Mouse (Mus musculus): Measurements from ENCODE around the gene Dync1li1. TPM values are rescaled to one million over a fixed set of nuclear protein-coding genes. Genes with fewer than 3 reads are reported as not detected.

The Dync1li1 gene
- total and polyA plus RNA-seq, 2 experiments from 2014 or later = 87.7 to 145 TPM

DNA sequence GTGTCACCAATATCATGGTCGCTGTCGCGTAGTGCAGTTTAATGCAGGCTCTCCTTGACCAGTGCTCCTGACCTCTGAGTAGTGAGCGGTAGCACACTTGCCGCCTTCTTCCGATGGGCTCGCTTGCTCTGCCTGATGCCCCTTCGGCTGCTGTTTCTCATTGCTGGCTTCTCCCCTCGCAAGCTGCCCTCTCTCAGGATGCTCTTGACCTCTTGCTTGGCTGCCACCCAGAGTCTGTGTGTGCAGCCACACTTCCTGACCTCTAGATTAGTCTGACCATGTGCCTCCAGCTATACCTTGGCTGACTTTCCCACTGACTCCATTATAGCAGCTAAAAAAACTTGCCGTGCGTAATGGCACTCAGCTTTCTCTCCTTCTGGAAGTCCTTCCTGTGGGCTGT lies 47.9 kb downstream of the Dync1li1 start:
- ATAC-seq = no peak
- Histone ChIP-seq H3K4me2 (ENCODE audit: low read depth, low read length) (no peak overlapping the region), H3K9me3 (ENCODE audit: low read length) (no peaks in the 10 kb centered on the region), H3K27ac (no peak overlapping the region), H3K27me3 (ENCODE audit: insufficient read depth, low read length) (no peaks in the 10 kb centered on the region), H3K4me1 (ENCODE audit: insufficient read depth, low read length) (peaks cover 8% of the 10 kb centered on the region), H3K4me3 (ENCODE audit: low read length) (no peak overlapping the region), H3K9ac (replicated peaks; ENCODE audit: low read length) (no peak overlapping the region), H3K36me3 (ENCODE audit: insufficient read depth, low read length) (no peaks in the 10 kb centered on the region)
- no peak for DNase-seq (ENCODE audit: low spot score)
- TF ChIP-seq CTCF (IDR thresholded peaks at IDR 0.05; ENCODE audit: low read depth) = no peak
- WGBS = 70% methylated on average over 11 of the region's 11 CpGs

DNA sequence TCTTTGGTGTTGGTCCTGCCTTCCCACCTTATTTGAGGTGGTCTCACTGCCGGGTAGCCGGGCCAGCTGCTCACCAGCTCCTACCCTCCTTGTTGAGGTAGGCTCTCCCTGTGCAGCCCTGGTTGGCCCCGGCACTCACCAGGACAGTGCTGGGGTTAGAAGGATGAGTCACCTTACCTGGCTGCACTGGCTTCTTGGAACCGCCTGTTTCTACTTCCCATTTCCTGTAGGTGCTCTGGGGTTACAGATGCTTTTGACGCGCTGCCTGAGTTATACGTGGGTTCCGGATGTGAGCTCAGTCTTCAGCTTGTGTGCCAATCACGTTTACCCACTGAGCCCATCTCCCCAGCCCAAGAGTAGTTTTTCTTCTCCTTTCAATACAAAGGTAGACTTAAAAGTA lies 51.7 kb downstream of the Dync1li1 start:
- 92% methylated on average over 9 of the region's 9 CpGs for WGBS
- Histone ChIP-seq H3K4me3 (ENCODE audit: low read length) (no peak overlapping the region), H3K4me2 (ENCODE audit: low read depth, low read length) (no peak overlapping the region), H3K27me3 (ENCODE audit: insufficient read depth, low read length) (no peaks in the 10 kb centered on the region), H3K9ac (replicated peaks; ENCODE audit: low read length) (no peak overlapping the region), H3K36me3 (ENCODE audit: insufficient read depth, low read length) (peaks cover 7% of the 10 kb centered on the region; the same call in 1 of the 2 replicates), H3K4me1 (ENCODE audit: insufficient read depth, low read length) (no peaks in the 10 kb centered on the region), H3K9me3 (ENCODE audit: low read length) (no peaks in the 10 kb centered on the region), H3K27ac (no peak overlapping the region)
- DNase-seq (ENCODE audit: low spot score) = no peak
- no peak for ATAC-seq
- TF ChIP-seq CTCF (IDR thresholded peaks at IDR 0.05; ENCODE audit: low read depth) = no peak

- 87% methylated on average over 2 of the region's 2 CpGs for WGBS
These were observed 54.1 kb downstream of the Dync1li1 start for GRCm38 (mm10) chr9:114742731-114743130.

DNA sequence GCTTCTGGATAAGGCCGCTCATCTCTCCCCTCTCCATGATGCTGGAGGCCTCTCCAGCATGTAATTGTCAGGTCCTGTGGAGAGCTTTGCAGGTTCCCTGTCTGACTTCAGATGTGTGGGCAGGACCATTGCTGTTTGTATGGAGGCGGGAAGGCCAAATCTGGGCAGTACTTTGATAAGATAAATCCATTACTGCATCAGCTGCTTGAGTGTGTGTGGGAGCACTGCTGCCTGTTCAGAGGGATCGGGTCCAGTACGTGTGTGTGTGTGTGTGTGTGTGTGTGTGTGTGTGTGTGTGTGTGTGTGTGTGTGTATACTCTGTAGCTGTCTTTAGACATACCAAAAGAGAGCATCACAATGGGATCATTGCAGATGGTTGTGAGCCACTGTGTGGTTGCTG lies 56.6 kb downstream of the Dync1li1 start:
- H3K4me3 ChIP-seq (ENCODE audit: low read length) = no peak overlapping the region
- no peak for TF ChIP-seq CTCF (IDR thresholded peaks at IDR 0.05; ENCODE audit: low read depth)
- H3K27ac ChIP-seq = no peak overlapping the region
- 89% methylated on average over 4 of the region's 4 CpGs for WGBS
- ATAC-seq = no peak
- H3K4me1 ChIP-seq (ENCODE audit: insufficient read depth, low read length) = no peaks in the 10 kb centered on the region
- H3K36me3 ChIP-seq (ENCODE audit: insufficient read depth, low read length) = peaks cover 13% of the 10 kb centered on the region; the same call in 1 of the 2 replicates
- H3K27me3 ChIP-seq (ENCODE audit: insufficient read depth, low read length) = no peaks in the 10 kb centered on the region
- H3K9me3 ChIP-seq (ENCODE audit: low read length) = no peaks in the 10 kb centered on the region
- DNase-seq (ENCODE audit: low spot score) = no peak
- no peak overlapping the region for H3K9ac ChIP-seq (replicated peaks; ENCODE audit: low read length)
- no peak overlapping the region for H3K4me2 ChIP-seq (ENCODE audit: low read depth, low read length)

More at GRCm38 (mm10) chr9:114742731-114743130, 54.1 kb downstream of the Dync1li1 start:
- no peak overlapping the region for H3K4me2 ChIP-seq (ENCODE audit: low read depth, low read length)
- TF ChIP-seq CTCF (IDR thresholded peaks at IDR 0.05; ENCODE audit: low read depth) = no peak
- no peaks in the 10 kb centered on the region for H3K9me3 ChIP-seq (ENCODE audit: low read length)
- no peak for ATAC-seq
- H3K27ac ChIP-seq = no peak overlapping the region
- no peak for DNase-seq (ENCODE audit: low spot score)
- peaks cover 9% of the 10 kb centered on the region; the same call in 1 of the 2 replicates for H3K36me3 ChIP-seq (ENCODE audit: insufficient read depth, low read length)
- no peaks in the 10 kb centered on the region for H3K4me1 ChIP-seq (ENCODE audit: insufficient read depth, low read length)
- H3K4me3 ChIP-seq (ENCODE audit: low read length) = no peak overlapping the region
- H3K27me3 ChIP-seq (ENCODE audit: insufficient read depth, low read length) = no peaks in the 10 kb centered on the region
- H3K9ac ChIP-seq (replicated peaks; ENCODE audit: low read length) = no peak overlapping the region

- H3K4me2 ChIP-seq (ENCODE audit: low read depth, low read length) = no peak overlapping the region
- no peaks in the 10 kb centered on the region for H3K4me1 ChIP-seq (ENCODE audit: insufficient read depth, low read length)
- WGBS = 70% methylated on average over 4 of the region's 4 CpGs
- H3K9me3 ChIP-seq (ENCODE audit: low read length) = no peaks in the 10 kb centered on the region
- no peak for TF ChIP-seq CTCF (IDR thresholded peaks at IDR 0.05; ENCODE audit: low read depth)
- H3K9ac ChIP-seq (replicated peaks; ENCODE audit: low read length) = no peak overlapping the region
- peaks cover 13% of the 10 kb centered on the region; the same call in 1 of the 2 replicates for H3K36me3 ChIP-seq (ENCODE audit: insufficient read depth, low read length)
- ATAC-seq (no peak), DNase-seq (ENCODE audit: low spot score) (no peak)
- H3K27me3 ChIP-seq (ENCODE audit: insufficient read depth, low read length) = no peaks in the 10 kb centered on the region
- H3K4me3 ChIP-seq (ENCODE audit: low read length) = no peak overlapping the region
- no peak overlapping the region for H3K27ac ChIP-seq
These were observed 57.1 kb downstream of the Dync1li1 start for GRCm38 (mm10) chr9:114745654-114746053.

GRCm38 (mm10) chr9:114747012-114747411 lies 58.4 kb downstream of the Dync1li1 start:
- ATAC-seq (no peak), DNase-seq (ENCODE audit: low spot score) (no peak)
- H3K4me3 ChIP-seq (ENCODE audit: low read length) = no peak overlapping the region
- H3K27me3 ChIP-seq (ENCODE audit: insufficient read depth, low read length) = no peaks in the 10 kb centered on the region
- H3K27ac ChIP-seq = no peak overlapping the region
- H3K9ac ChIP-seq (replicated peaks; ENCODE audit: low read length) = no peak overlapping the region
- H3K4me2 ChIP-seq (ENCODE audit: low read depth, low read length) = no peak overlapping the region
- peaks cover 13% of the 10 kb centered on the region; the same call in 1 of the 2 replicates for H3K36me3 ChIP-seq (ENCODE audit: insufficient read depth, low read length)
- TF ChIP-seq CTCF (IDR thresholded peaks at IDR 0.05; ENCODE audit: low read depth) = no peak
- no peaks in the 10 kb centered on the region for H3K9me3 ChIP-seq (ENCODE audit: low read length)
- WGBS = 71% methylated on average over 10 of the region's 10 CpGs
- H3K4me1 ChIP-seq (ENCODE audit: insufficient read depth, low read length) = no peaks in the 10 kb centered on the region

DNA sequence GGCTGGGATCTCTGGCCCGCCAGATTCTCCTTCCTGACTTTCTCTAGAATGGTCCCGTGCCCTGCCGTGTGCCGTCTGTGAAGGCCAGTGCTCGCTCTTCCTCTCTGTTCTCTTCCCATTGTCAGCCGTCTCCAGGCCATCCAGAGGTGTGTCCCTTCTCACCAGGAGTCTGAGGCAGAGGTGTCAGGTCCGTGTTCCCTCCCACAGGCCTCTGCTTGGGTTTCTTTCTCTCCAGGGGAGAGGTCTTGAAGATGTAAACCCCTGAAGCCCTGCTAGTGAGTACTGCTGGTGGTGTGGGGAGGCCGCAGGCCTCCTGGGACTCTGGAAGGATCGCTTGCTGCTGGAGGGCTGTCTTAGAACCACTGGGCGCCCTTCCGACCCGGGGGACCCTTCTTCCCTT lies 58.9 kb downstream of the Dync1li1 start:
- ATAC-seq = no peak
- Histone ChIP-seq H3K4me2 (ENCODE audit: low read depth, low read length) (no peak overlapping the region), H3K27me3 (ENCODE audit: insufficient read depth, low read length) (no peaks in the 10 kb centered on the region), H3K9ac (replicated peaks; ENCODE audit: low read length) (no peak overlapping the region), H3K27ac (no peak overlapping the region), H3K9me3 (ENCODE audit: low read length) (no peaks in the 10 kb centered on the region), H3K4me3 (ENCODE audit: low read length) (no peak overlapping the region), H3K4me1 (ENCODE audit: insufficient read depth, low read length) (peaks cover under 1% of the 10 kb centered on the region; the same call in 1 of the 2 replicates), H3K36me3 (ENCODE audit: insufficient read depth, low read length) (peaks cover 13% of the 10 kb centered on the region; the same call in 1 of the 2 replicates)
- 80% methylated on average over 12 of the region's 12 CpGs for WGBS
- no peak for DNase-seq (ENCODE audit: low spot score)
- no peak for TF ChIP-seq CTCF (IDR thresholded peaks at IDR 0.05; ENCODE audit: low read depth)
